Mouse (Mus musculus): Measurements from ENCODE around the gene Cdh18. TPM values are rescaled to one million over a fixed set of nuclear protein-coding genes. Genes with fewer than 3 reads are reported as not detected.
"Not testable (repeated sequence)": the region's sequence is repeated elsewhere in the genome, so short reads cannot be mapped to it uniquely, and the experiment has no call there.

Gene Cdh18
- total RNA-seq, 1 experiment from 2014 or later, result not detected

DNA sequence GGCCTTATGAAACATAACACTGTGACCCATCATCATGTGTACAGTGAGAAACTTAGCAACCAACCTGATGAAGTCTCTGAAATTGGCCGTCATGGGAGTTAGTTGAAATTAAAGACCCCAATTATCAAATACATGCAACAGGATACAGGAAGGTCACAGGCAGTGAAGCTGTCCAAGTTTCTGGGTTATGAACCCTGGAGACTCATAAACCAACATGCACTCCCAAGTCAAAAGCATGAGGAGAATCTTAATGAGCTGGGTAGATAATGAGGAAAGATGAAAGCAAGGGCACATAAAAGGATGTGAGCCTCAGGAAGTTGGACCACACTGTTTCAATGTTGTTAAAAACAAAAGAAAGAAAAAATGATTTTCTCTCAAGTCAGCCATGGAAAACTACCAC, 321.9 kb downstream of the Cdh18 start:
- no peak for ATAC-seq (replicated peaks in 1 of 2; ENCODE audit: insufficient read depth in 1 of 2, low FRiP score in 2 of 2, low TSS enrichment in 1 of 2, low read depth in 1 of 2, poor library complexity in 2 of 2, severe bottlenecking in 2 of 2)

DNA sequence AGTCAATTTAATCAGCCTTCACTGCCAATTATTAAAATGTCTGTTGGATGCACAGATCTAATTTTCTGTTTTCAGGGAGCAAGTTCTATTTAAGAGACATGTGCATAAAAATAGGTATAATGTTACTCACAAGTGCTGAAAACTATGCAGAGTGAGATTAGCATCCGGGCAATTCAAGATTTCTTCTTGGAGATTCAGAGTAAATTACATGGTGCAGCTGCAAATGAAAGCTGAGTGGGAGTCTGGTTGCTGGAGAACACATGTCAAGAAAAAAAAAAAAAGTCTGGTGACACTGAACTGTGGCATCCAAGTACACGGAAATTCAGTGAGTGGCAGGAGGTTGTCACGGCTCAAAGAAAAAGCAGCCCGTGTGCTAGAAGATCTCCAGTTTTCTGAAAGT, 348.9 kb downstream of the Cdh18 start:
- ATAC-seq (replicated peaks in 1 of 2; ENCODE audit: insufficient read depth in 1 of 2, low FRiP score in 2 of 2, low TSS enrichment in 1 of 2, low read depth in 1 of 2, poor library complexity in 2 of 2, severe bottlenecking in 2 of 2), result no peak

DNA sequence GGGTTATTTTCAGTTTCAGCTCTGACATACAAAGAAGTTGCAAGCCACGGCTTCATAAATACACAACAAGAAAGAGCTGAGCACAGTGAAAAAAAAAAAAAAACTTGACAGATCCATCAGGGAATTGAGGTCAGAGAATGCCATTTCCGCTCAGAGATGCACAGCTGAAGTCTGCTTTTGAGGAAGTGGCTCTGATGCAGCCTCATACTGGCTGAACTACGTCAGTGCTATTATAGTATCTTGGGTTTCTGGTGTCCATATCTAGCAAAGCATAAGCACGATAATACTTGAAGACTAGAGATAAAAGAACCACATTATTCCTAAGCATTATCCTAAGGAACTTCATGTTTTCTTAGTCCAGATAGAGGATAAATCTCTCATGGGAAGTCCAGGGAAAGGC, 349.4 kb downstream of the Cdh18 start:
- ATAC-seq (replicated peaks in 1 of 2; ENCODE audit: insufficient read depth in 1 of 2, low FRiP score in 2 of 2, low TSS enrichment in 1 of 2, low read depth in 1 of 2, poor library complexity in 2 of 2, severe bottlenecking in 2 of 2), result no peak

DNA sequence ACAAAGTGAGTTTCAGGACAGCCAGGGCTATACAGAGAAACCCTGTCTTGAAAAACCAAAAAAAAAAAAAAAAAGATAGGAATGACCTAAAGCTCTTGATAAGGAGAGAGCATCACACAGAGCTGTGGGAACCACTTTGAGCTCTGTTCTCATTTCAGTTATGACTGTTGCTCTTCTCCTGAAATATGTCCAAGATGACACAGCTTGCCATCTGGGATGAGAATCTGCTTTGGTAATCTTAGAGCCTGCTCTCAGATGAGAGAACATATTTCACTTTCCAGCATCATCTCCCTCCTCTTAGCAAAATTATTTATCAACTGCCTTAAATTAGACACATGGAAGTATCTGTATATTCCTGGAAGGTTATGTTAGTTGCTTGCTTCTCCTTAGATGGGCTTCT, 365.6 kb downstream of the Cdh18 start:
- ATAC-seq (replicated peaks in 1 of 2; ENCODE audit: insufficient read depth in 1 of 2, low FRiP score in 2 of 2, low TSS enrichment in 1 of 2, low read depth in 1 of 2, poor library complexity in 2 of 2, severe bottlenecking in 2 of 2), result no peak

DNA sequence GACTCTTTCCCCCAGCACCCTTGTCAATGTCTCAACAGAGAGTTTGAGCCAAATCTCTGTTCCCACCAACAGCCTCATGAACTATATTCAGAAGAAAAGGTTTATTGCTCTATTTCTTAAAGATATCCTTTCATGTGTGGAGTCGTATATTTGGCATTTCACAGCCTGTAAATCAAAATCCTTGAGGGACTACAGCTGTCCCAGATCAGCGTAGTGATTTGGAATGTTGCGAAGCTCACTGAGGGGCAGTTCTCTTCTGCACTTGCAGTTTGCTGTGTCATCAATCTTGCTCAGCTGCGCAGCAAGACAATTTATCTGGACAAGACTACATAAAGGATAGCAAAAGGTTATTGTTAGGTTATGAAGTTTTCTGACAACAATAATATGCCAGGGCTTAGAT, 385.5 kb downstream of the Cdh18 start:
- ATAC-seq (replicated peaks in 1 of 2; ENCODE audit: insufficient read depth in 1 of 2, low FRiP score in 2 of 2, low TSS enrichment in 1 of 2, low read depth in 1 of 2, poor library complexity in 2 of 2, severe bottlenecking in 2 of 2), result no peak

DNA sequence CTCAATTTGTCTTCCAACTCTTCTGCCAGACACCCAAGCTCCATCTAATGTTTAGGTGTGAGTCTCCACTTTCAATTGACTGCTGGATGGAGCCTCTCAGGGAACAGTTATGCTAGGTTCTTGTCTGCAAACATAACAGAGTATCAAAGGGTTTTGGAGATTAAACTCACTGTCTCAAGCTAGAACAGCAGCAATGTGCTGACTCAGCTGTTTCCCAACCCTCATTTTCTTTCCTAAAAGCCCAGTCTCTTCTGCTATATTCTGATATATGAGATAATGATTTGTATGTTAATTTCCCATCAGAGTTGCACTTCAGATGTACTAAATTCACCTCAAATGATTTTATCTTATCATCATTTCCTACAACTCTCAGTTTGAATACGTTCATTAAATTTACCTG, 398.4 kb downstream of the Cdh18 start:
- no peak for ATAC-seq (replicated peaks in 1 of 2; ENCODE audit: insufficient read depth in 1 of 2, low FRiP score in 2 of 2, low TSS enrichment in 1 of 2, low read depth in 1 of 2, poor library complexity in 2 of 2, severe bottlenecking in 2 of 2)

DNA sequence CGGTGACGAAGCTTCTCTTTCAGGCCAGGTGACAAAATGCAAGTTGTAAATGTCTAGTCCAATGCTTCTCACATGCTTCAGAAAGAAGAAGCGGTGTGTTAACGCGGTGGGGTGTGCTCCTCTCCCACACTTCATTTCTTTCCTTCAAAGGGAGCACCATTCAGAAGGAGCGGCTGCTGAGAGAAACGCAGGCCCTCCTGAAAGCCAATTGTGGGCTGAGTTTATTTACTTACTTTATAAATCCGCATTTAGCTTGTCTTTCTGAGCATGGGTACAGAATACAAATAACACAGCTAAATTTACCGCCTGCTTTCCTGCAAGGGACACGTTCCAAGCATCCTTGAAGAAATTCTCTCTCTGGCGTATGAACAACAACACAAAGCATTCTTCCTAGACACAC, 420.6 kb downstream of the Cdh18 start:
- ATAC-seq (replicated peaks in 1 of 2; ENCODE audit: insufficient read depth in 1 of 2, low FRiP score in 2 of 2, low TSS enrichment in 1 of 2, low read depth in 1 of 2, poor library complexity in 2 of 2, severe bottlenecking in 2 of 2), result no peak

DNA sequence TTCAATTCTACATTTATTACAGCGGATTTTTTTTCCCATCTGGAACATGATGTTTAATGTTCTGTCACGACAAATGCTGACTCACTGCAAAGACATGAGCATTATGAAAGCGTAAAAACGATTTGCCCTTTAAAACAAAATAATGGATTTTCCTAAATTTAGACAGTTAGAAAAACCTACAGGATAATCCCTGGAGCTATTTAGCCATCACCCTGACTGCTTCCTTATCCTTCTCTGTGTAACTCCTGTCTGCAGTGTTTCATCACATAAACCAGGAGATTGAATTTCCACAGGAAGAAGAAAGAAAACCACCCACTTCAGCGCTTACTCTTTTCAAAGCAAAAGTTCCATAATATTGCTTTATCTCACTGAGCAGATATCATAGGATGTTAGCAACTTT, 431.3 kb downstream of the Cdh18 start:
- ATAC-seq (replicated peaks in 1 of 2; ENCODE audit: insufficient read depth in 1 of 2, low FRiP score in 2 of 2, low TSS enrichment in 1 of 2, low read depth in 1 of 2, poor library complexity in 2 of 2, severe bottlenecking in 2 of 2), result no peak

DNA sequence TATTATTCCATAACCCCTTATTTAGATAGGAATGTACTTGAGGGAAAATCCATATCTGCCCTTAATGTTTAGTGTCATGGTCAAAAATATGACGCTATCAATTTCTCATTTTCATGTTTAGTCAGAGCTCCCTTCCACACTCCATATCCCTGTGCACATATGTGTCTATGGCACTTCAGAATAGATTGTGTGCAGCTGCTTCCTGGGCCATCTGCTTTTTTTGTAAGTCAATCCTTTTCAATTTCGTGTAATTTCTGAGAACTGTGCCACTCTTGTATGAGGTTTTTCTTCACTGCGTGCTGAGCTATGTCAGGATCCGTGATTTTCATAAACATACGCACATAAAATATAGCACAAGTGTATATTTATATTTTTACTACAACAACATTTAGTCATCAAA, 435.8 kb downstream of the Cdh18 start:
- no peak for ATAC-seq (replicated peaks in 1 of 2; ENCODE audit: insufficient read depth in 1 of 2, low FRiP score in 2 of 2, low TSS enrichment in 1 of 2, low read depth in 1 of 2, poor library complexity in 2 of 2, severe bottlenecking in 2 of 2)

DNA sequence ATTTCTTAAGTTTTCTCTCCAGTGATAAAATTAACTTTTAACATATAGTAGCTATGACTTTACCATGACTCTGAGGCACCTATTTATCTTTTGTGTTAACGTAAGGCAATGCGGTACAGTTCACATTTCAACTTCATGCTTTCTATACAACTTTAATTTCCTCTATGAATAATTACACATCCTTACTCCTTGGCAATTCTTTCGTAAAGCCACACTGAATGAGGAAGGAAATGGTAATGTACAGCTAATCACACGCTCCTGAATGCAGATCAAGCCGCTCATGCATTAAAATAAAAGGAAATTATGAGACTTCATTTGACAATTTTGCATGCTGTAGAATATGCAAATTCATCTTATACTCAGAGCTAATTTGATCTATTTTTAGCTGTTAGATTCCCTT, 467.9 kb downstream of the Cdh18 start:
- no peak for ATAC-seq (replicated peaks in 1 of 2; ENCODE audit: insufficient read depth in 1 of 2, low FRiP score in 2 of 2, low TSS enrichment in 1 of 2, low read depth in 1 of 2, poor library complexity in 2 of 2, severe bottlenecking in 2 of 2)

DNA sequence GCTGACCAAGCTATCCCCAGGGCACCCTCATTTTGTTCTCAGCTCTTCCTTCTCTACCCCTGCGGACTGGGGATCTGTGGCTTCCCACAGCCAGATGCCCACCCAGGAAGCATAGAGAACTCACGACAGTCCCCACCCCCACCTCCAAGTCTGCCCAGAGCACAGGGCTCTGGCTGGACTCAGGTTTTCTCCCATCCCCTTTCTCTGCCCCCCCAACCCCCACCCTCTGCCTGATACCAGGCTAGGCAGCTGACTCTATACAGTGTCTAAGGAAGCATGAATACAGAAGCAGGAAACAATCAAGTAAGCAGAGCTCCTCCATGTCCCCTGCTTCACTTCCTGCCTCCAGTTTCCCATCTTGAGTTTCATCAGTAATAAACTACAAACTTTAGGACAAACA, 472.3 kb downstream of the Cdh18 start:
- no peak for ATAC-seq (replicated peaks in 1 of 2; ENCODE audit: insufficient read depth in 1 of 2, low FRiP score in 2 of 2, low TSS enrichment in 1 of 2, low read depth in 1 of 2, poor library complexity in 2 of 2, severe bottlenecking in 2 of 2)

DNA sequence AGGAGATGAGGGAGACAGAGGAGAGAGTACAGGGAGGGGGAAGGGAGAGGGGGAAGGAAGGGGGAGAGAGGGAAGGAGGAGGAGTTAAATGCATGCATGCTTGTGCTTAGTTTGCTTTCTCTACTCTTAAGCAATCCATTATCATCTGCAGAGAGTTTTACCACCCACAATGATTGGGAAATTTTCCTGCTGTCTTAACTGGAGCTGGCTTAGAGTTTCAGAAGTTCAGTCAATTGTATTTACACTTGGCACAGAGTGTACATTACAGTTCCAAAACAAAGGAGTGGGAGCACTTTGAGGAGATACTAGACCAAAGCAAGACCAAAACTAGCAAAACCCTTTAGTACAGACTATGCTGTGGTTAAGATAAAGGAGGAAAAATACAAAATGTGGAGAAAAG, 473.8 kb downstream of the Cdh18 start:
- ATAC-seq (replicated peaks in 1 of 2; ENCODE audit: insufficient read depth in 1 of 2, low FRiP score in 2 of 2, low TSS enrichment in 1 of 2, low read depth in 1 of 2, poor library complexity in 2 of 2, severe bottlenecking in 2 of 2), result no peak

DNA sequence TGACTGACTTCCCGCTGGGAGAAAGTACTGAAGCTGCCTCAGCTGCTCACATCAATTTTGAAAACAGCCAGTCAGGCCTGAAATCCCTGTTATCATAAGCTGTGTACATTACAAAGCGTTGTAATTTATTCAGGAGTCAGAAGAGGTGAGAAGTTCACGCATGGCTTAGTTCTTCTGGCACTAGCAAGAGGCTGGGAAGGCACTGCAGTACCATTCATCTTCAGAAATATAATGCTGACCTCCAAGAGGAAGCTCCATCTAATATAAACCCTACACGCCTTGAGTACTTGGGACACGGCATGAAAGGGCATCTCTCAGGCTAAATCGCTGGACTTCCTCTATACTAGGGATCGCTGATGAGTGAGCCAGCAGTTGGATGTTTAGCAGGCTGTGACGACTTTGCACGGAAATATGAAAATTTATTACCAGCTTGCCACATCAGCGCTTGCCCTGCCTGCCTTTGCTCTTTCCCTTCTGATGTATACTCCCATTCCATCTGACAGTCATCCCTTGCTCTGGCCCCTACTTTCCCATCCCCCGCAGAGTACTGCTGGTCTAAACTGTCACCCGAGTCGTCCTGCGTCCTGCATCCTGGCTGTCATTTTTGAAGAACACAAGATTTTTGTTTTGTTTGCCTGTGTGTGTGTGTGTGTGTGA, 486.9 kb downstream of the Cdh18 start:
- no peak for ATAC-seq (replicated peaks in 1 of 2; ENCODE audit: insufficient read depth in 1 of 2, low FRiP score in 2 of 2, low TSS enrichment in 1 of 2, low read depth in 1 of 2, poor library complexity in 2 of 2, severe bottlenecking in 2 of 2)

DNA sequence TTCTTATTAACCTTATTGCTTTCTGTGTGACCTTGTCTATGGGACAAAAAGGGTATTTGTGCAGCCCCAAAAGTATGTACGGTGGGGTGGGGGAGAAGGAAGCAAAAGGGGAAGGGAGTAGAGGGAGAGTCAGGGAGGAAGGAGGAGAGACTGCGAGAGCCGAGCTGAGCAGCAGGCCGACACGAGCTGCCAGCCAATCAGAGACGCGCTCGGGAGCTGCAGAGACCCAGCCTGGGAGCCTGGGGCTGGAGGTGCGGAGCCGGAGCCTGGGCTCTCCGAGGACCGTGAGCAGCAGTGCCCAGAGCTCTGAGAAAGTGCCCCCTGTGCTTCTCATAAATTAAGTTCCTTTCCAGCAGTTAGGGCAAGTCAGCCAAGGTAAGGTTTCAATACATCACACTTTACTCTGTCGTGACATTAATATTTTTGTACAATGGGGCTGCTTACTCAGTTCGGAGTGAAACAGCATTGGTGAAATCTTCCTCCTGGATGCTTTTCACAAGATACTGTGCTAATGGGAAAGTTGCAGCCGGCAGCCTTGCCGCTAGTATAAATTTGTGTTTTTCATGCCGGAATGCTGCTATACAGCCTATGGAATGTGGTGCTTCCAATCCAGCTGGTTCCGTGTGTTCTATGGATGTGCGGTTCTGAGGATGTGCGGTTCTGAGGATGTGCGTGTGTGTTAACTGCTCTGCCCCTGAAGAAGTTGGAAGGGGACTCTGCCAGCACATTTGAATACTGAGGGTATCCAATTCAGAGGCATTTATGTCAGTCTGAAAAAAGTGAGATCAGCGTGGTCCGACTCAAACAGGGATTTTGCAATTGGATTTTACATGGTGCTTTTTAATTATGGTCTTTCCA, 487.6 kb downstream of the Cdh18 start:
- no peak for ATAC-seq (replicated peaks in 1 of 2; ENCODE audit: insufficient read depth in 1 of 2, low FRiP score in 2 of 2, low TSS enrichment in 1 of 2, low read depth in 1 of 2, poor library complexity in 2 of 2, severe bottlenecking in 2 of 2)

DNA sequence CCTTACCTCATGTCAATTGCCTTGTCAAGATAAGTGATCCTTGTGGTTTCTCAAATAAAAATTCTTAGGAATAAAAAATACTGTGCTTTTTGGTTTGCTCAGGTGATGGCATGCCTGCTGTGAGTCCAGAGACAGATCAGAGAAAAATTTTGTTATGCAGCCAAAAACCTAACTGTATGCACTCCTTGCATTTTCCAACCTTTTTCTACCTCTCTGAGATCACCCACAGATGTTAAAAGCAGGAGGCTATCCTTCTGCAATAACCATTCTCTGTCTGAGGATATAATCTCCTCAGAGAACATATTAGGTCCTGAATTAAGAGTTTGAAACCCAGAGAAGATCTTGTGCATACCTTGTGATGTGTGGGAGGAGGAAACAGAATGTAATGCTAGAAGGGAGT, 488.7 kb downstream of the Cdh18 start:
- no peak for ATAC-seq (replicated peaks in 1 of 2; ENCODE audit: insufficient read depth in 1 of 2, low FRiP score in 2 of 2, low TSS enrichment in 1 of 2, low read depth in 1 of 2, poor library complexity in 2 of 2, severe bottlenecking in 2 of 2)

DNA sequence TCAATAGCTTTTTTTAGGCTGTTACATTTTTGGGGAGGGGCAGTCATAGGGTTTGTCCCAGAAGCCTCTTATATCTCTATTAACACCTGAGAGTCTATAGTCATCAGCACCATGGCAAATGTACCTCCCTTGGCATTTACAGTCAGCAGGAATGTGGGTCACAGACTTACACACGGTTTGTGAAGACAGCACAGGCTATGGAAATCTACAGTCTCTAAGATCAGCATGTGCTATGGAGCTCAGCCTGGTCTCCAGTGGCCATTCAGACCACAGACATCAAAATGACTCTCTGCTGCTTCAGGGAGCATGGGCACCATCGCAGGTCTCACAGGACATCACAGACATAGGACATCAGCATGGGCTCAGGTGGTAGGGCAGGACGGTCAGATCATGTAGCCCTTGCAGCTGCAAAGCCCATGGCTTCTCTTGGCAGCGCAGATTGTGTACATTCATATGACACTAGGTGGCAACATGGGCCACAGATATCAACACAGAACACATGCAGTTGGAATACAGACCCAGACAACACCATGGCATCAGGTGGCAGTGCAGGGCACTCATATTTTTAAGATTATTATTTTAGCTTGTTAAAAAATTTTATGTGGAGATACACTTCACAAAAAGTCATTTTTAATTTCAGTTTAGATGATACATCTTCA, 497.4 kb downstream of the Cdh18 start:
- no peak for ATAC-seq (replicated peaks in 1 of 2; ENCODE audit: insufficient read depth in 1 of 2, low FRiP score in 2 of 2, low TSS enrichment in 1 of 2, low read depth in 1 of 2, poor library complexity in 2 of 2, severe bottlenecking in 2 of 2)

DNA sequence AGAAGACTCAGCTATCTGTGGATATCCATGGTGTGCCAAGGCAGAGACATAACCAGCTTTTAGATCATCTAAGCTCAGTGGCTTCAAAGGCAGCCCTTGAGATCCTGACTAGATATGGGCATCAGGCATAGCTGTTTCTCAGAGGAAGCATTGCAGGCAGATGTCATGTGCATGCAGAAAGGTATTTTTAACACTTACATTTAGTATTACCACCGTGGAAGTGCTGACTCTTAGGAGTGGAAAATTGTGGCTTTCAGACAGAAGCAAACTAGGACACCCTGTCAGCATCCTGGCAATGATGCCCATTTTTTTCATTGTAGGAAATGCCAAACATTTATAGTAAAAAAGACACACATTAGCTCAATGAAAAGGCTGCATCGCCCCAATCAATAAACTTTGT, 503.2 kb downstream of the Cdh18 start:
- no peak for ATAC-seq (replicated peaks in 1 of 2; ENCODE audit: insufficient read depth in 1 of 2, low FRiP score in 2 of 2, low TSS enrichment in 1 of 2, low read depth in 1 of 2, poor library complexity in 2 of 2, severe bottlenecking in 2 of 2)

DNA sequence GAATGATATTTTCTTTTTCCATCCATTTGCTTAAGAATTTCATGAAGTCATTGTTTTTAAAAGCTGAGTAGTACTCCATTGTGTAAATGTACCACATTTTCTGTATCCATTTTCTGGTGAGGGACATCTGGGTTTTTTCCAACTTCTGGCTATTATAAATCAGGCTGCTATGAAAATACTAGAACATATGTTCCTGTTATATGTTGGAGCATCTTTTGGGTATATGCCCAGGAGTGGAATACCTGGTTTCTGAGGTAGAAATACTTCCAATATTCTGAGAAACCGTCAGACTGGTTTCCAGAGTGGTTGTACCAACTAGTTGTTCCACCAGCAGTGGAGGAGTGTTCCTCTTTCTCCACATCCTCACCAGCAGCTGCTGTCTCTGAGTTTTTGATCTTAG, 536.5 kb downstream of the Cdh18 start:
- not testable (repeated sequence) for ATAC-seq (replicated peaks in 1 of 2; ENCODE audit: insufficient read depth in 1 of 2, low FRiP score in 2 of 2, low TSS enrichment in 1 of 2, low read depth in 1 of 2, poor library complexity in 2 of 2, severe bottlenecking in 2 of 2)
